Mouse (Mus musculus) liver, embryonic 12.5 days (tissue): Measurements from ENCODE around the gene Ctla4. TPM values are rescaled to one million over a fixed set of nuclear protein-coding genes. Genes with fewer than 3 reads are reported as not detected.

Source experiments
- ATAC-seq: fragments of 200-750 bp; cut with Nextera tagmentation; 2 replicates; pipeline ENCODE4 v1.8.0; 2017; ENCODE audit warnings: moderate number of reproducible peaks, mild to moderate bottlenecking, moderate library complexity
- H3K27ac ChIP-seq: fragments of 300-500 bp; sonication (generic); 2 replicates; pipeline ENCODE4 v1.5.1; 2016; ENCODE audit warnings: mild to moderate bottlenecking
- H3K27me3 ChIP-seq: fragments of 300-500 bp; sonication (generic); replicated peaks from 2 replicates; pipeline ENCODE4 v1.6.1; 2016; ENCODE audit warnings: mild to moderate bottlenecking, moderate library complexity
- H3K36me3 ChIP-seq: fragments of 300-500 bp; sonication (generic); 2 replicates; pipeline ENCODE4 v1.6.1; 2016; ENCODE audit warnings: mild to moderate bottlenecking, moderate library complexity
- H3K4me1 ChIP-seq: fragments of 300-500 bp; sonication (generic); 2 replicates; pipeline ENCODE4 v1.6.1; 2016
- H3K4me2 ChIP-seq: fragments of 300-500 bp; sonication (generic); 2 replicates; pipeline ENCODE4 v1.6.1; 2016; ENCODE audit warnings: mild to moderate bottlenecking, moderate library complexity
- H3K4me3 ChIP-seq: fragments of 300-500 bp; sonication (generic); 2 replicates; pipeline ENCODE4 v1.5.1; 2016; ENCODE audit warnings: mild to moderate bottlenecking, moderate library complexity
- H3K9ac ChIP-seq: fragments of 300-500 bp; sonication (generic); 2 replicates; pipeline ENCODE4 v1.6.1; 2016; ENCODE audit warnings: mild to moderate bottlenecking, moderate library complexity
- H3K9me3 ChIP-seq: fragments of 300-500 bp; sonication (generic); replicated peaks from 2 replicates; pipeline ENCODE4 v1.6.1; 2016; ENCODE audit warnings: mild to moderate bottlenecking, moderate library complexity
- WGBS: fragments of 180-500 bp; shearing (Covaris S2); methylation state at CpG from one replicate; pipeline ENCODE4 v1.1.7; 2016; ENCODE audit not compliant: insufficient replicate concordance; 5-methylcytosine and 5-hydroxymethylcytosine counted together
- polyA plus RNA-seq: library from polyadenylated mRNA; unstranded; fragments of >200 nt; fragmentation: Nextera tagmentation; extraction: Ambion mirVana; gene quantifications from 2 replicates; pipeline ENCODE4 v1.2.1, GENCODE M21; 2016

Ctla4 gene
- polyA plus RNA-seq, 1 experiment from 2014 or later = not detected

DNA sequence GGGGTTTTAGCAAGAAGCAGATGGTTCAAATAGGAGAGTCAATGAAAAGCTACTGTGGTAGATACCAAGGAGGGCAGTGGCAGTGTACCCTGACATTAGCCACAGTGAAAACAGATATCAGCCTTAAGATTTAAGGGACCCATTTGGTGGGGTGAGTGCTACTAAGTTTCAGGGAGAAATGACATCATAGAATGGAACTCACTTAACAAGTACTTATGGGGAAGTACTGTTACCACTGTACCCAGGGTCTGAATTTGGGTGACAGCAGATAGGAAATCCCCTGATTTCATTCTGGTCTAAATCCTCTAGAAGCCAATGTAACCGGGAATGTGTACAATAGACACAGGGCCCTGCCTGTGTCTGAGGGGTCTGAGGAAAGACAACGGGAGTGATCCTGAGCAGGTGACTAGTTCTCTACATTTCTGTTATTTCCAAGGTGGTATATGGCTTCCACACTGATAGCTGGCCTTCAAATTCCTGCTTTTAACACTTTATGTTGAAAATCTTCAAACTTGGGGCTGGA lies 17.7 kb downstream of the Ctla4 start:
- Histone ChIP-seq H3K36me3 (no peaks in the 10 kb centered on the region), H3K4me1 (no peaks in the 10 kb centered on the region), H3K9ac (no peak overlapping the region), H3K27me3 (no peaks in the 10 kb centered on the region), H3K4me2 (no peak overlapping the region), H3K9me3 (no peaks in the 10 kb centered on the region), H3K27ac (no peak overlapping the region), H3K4me3 (no peak overlapping the region)
- no peak for ATAC-seq
- 78% methylated on average over 2 of the region's 2 CpGs for WGBS

DNA sequence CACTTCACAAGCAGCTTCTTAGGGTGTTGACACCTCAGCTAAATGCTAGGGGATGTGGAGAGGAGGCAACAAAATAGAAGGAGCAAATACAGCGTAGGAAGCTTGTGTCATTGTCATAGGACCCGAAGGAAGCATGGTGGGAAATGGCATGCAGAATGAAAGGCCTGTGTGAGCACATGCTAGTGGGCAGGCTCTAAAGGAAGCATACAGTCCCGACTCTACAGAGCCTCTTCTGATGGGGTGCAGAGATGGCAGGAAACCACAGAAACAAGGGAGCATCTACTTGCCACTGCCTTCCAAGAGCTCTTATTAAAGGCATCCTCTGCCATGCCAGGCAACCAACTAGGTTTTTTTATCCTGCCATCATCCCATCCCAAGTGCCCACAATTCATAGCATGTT lies 20.7 kb downstream of the Ctla4 start:
- Histone ChIP-seq H3K4me2 (no peak overlapping the region), H3K27ac (no peak overlapping the region), H3K4me3 (no peak overlapping the region), H3K27me3 (no peaks in the 10 kb centered on the region), H3K4me1 (no peaks in the 10 kb centered on the region), H3K9me3 (no peaks in the 10 kb centered on the region), H3K9ac (no peak overlapping the region), H3K36me3 (no peaks in the 10 kb centered on the region)
- ATAC-seq = no peak
- WGBS = 52% methylated on average over 3 of the region's 3 CpGs

DNA sequence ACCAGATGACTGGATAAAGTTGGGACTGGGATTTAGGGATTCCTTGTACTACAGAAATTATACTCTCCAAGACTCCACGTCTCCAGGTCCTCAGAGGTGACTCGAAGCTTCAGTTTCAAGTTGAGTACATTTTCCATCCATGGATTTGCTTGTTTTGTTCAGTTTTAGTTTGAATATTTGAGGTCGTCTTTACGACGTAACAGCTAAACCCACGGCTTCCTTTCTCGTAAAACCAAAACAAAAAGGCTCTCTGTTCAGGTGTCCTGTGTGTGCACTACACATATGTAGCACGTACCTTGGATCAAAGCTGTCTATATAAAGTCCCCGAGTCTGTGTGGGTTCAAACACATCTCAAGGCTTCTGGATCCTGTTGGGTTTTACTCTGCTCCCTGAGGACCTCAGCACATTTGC lies 22.0 kb downstream of the Ctla4 start:
- no peaks in the 10 kb centered on the region for H3K27me3 ChIP-seq
- no peak overlapping the region for H3K9ac ChIP-seq
- H3K27ac ChIP-seq = no peak overlapping the region
- WGBS = 65% methylated on average over 9 of the region's 9 CpGs
- no peaks in the 10 kb centered on the region for H3K9me3 ChIP-seq
- no peaks in the 10 kb centered on the region for H3K4me1 ChIP-seq
- ATAC-seq = no peak
- no peak overlapping the region for H3K4me3 ChIP-seq
- H3K4me2 ChIP-seq = no peak overlapping the region
- no peaks in the 10 kb centered on the region for H3K36me3 ChIP-seq

DNA sequence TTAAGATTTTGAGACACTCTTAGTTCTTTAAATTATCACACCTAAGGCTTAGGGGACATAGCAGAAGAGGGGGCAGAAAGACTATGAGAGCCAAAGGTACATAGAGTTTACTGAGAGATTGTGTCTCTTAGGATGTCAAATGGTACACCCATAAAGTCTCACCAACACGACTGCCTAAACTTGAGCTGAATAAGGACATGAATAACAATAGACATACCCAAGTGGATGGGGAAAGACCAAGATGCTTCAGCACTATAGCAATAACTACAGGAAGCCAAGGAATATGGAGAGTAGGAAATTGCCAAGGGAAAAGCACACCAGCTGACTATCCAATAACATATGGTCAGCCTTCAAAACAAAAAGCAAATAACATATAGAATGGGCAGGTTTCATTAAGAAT lies 22.9 kb downstream of the Ctla4 start:
- H3K4me2 ChIP-seq = no peak overlapping the region
- H3K4me1 ChIP-seq = no peaks in the 10 kb centered on the region
- no peaks in the 10 kb centered on the region for H3K27me3 ChIP-seq
- WGBS = 35% methylated on average over 1 of the region's 1 CpGs
- no peak overlapping the region for H3K9ac ChIP-seq
- H3K27ac ChIP-seq = no peak overlapping the region
- no peaks in the 10 kb centered on the region for H3K9me3 ChIP-seq
- H3K4me3 ChIP-seq = no peak overlapping the region
- no peaks in the 10 kb centered on the region for H3K36me3 ChIP-seq
- ATAC-seq = no peak

DNA sequence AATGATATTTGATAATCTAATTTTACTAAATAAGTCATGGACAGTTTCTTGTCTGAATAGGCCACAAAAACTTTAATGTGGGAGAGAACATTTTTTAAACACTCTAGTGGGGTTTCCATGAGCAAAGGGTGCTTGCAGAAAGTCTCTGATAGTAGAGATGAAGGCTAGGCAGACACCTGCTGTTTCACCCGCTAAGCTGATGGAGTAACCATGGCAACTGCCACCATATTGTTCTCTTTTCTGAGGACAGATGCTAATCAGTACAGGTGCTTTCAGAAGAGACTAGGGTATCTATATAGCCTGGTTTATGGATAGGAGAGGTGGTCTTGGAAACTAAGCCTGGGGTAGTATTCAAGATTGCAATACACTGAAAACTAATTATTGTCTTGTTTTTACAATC lies 24.0 kb downstream of the Ctla4 start:
- WGBS = 70% methylated on average over 1 of the region's 1 CpGs
- H3K9ac ChIP-seq = no peak overlapping the region
- ATAC-seq = no peak
- H3K4me3 ChIP-seq = no peak overlapping the region
- no peaks in the 10 kb centered on the region for H3K27me3 ChIP-seq
- no peak overlapping the region for H3K27ac ChIP-seq
- no peak overlapping the region for H3K4me2 ChIP-seq
- H3K9me3 ChIP-seq = no peaks in the 10 kb centered on the region
- H3K36me3 ChIP-seq = no peaks in the 10 kb centered on the region
- 0 out of 2 replicates have a peak, but pooled peaks cover under 1% of the 10 kb centered on the region for H3K4me1 ChIP-seq

GRCm38 (mm10) chr1:60911631-60912030 lies 24.8 kb downstream of the Ctla4 start:
- no peak overlapping the region for H3K4me2 ChIP-seq
- H3K36me3 ChIP-seq = no peaks in the 10 kb centered on the region
- no peak overlapping the region for H3K4me3 ChIP-seq
- H3K9me3 ChIP-seq = no peaks in the 10 kb centered on the region
- no peak for ATAC-seq
- H3K27me3 ChIP-seq = no peaks in the 10 kb centered on the region
- H3K4me1 ChIP-seq = 0 out of 2 replicates have a peak, but pooled peaks cover 9% of the 10 kb centered on the region
- 53% methylated on average over 3 of the region's 3 CpGs for WGBS
- no peak overlapping the region for H3K27ac ChIP-seq
- H3K9ac ChIP-seq = no peak overlapping the region

- no peak overlapping the region for H3K4me3 ChIP-seq
- H3K36me3 ChIP-seq = no peaks in the 10 kb centered on the region
- no peaks in the 10 kb centered on the region for H3K9me3 ChIP-seq
- no peak overlapping the region for H3K4me2 ChIP-seq
- WGBS = 67% methylated on average over 4 of the region's 4 CpGs
- H3K27ac ChIP-seq = no peak overlapping the region
- ATAC-seq = no peak
- 0 out of 2 replicates have a peak, but pooled peaks cover 11% of the 10 kb centered on the region for H3K4me1 ChIP-seq
- H3K27me3 ChIP-seq = no peaks in the 10 kb centered on the region
- no peak overlapping the region for H3K9ac ChIP-seq
Measured at GRCm38 (mm10) chr1:60913305-60913704, 26.5 kb downstream of the Ctla4 start.

GRCm38 (mm10) chr1:60916281-60916781 lies 29.5 kb downstream of the Ctla4 start:
- Histone ChIP-seq H3K27ac (no peak overlapping the region), H3K9me3 (no peaks in the 10 kb centered on the region), H3K9ac (no peak overlapping the region), H3K4me3 (no peak overlapping the region), H3K27me3 (no peaks in the 10 kb centered on the region), H3K36me3 (no peaks in the 10 kb centered on the region), H3K4me1 (0 out of 2 replicates have a peak, but pooled peaks cover 11% of the 10 kb centered on the region), H3K4me2 (no peak overlapping the region)
- 23% methylated on average over 10 of the region's 10 CpGs for WGBS
- ATAC-seq = no peak

- no peak overlapping the region for H3K27ac ChIP-seq
- no peak for ATAC-seq
- H3K4me1 ChIP-seq = 0 out of 2 replicates have a peak, but pooled peaks cover 11% of the 10 kb centered on the region
- H3K9ac ChIP-seq = no peak overlapping the region
- H3K9me3 ChIP-seq = no peaks in the 10 kb centered on the region
- no peaks in the 10 kb centered on the region for H3K36me3 ChIP-seq
- 75% methylated on average over 24 of the region's 24 CpGs for WGBS
- H3K27me3 ChIP-seq = no peaks in the 10 kb centered on the region
- H3K4me3 ChIP-seq = no peak overlapping the region
- no peak overlapping the region for H3K4me2 ChIP-seq
Measured at GRCm38 (mm10) chr1:60920493-60921355, 33.9 kb downstream of the Ctla4 start.

GRCm38 (mm10) chr1:60929036-60929435 lies 42.2 kb downstream of the Ctla4 start:
- Histone ChIP-seq H3K4me2 (no peak overlapping the region), H3K9me3 (no peaks in the 10 kb centered on the region), H3K4me1 (no peaks in the 10 kb centered on the region), H3K27ac (no peak overlapping the region), H3K9ac (no peak overlapping the region), H3K27me3 (no peaks in the 10 kb centered on the region), H3K36me3 (no peaks in the 10 kb centered on the region), H3K4me3 (no peak overlapping the region)
- ATAC-seq = no peak
- 62% methylated on average over 3 of the region's 3 CpGs for WGBS

- 62% methylated on average over 7 of the region's 7 CpGs for WGBS
- H3K36me3 ChIP-seq = no peaks in the 10 kb centered on the region
- H3K4me1 ChIP-seq = no peaks in the 10 kb centered on the region
Measured at GRCm38 (mm10) chr1:60930397-60930796, 43.6 kb downstream of the Ctla4 start.

GRCm38 (mm10) chr1:60935968-60936581 lies 49.3 kb downstream of the Ctla4 start:
- no peaks in the 10 kb centered on the region for H3K27me3 ChIP-seq
- H3K36me3 ChIP-seq = no peaks in the 10 kb centered on the region
- no peak overlapping the region for H3K4me2 ChIP-seq
- no peaks in the 10 kb centered on the region for H3K9me3 ChIP-seq
- 55% methylated on average over 8 of the region's 8 CpGs for WGBS
- H3K9ac ChIP-seq = no peak overlapping the region
- H3K4me3 ChIP-seq = no peak overlapping the region
- H3K4me1 ChIP-seq = no peaks in the 10 kb centered on the region
- H3K27ac ChIP-seq = no peak overlapping the region
- no peak for ATAC-seq

More at GRCm38 (mm10) chr1:60930397-60930796, 43.6 kb downstream of the Ctla4 start:
- Histone ChIP-seq H3K9ac (no peak overlapping the region), H3K4me2 (no peak overlapping the region), H3K9me3 (no peaks in the 10 kb centered on the region), H3K27ac (no peak overlapping the region), H3K4me3 (no peak overlapping the region), H3K27me3 (no peaks in the 10 kb centered on the region)
- no peak for ATAC-seq
